In the genomic region with DNA sequence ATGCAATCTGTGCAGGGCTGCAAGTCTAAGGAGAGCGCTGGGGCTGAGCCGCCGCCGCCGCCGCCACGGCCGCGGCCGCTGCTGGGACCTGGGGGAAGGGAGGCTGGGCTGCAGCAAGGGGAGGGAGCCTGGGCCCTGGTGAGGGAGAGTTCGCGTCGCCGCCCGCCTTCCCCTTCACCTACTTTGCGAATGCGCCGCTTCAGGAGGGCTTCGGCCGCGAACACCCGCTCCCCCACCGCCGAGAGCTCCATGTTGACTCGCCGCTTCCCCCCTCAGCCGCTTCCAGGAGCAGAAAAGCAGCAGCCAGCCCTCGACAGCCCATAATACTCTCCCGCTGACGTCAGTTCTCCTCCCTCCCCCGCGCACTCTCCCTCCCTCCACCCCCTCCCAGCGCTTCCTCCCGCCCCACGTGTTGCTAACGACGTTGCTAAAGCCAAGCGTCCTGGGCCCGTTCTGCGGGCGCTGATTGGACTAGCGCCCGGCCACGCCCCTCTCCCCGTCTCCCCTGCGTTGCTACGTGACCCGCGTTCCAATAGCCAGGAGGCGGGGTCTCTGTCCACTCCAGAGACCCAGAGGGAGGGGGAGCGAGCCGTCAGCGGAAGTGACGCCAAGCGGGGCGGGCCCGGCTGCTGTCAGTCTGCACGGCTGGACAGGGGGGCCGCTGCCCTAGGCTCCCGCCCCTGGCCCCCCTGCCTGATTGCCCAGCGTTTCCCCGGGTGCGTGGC, we compare ENCODE assay signal across 1 mouse cellular context.
TF ChIP-seq lines count a peak whose summit lies in the region.

Cbx8 (minus strand) TSS at position 370 of the 725 bp plus-strand sequence.

TF ChIP-seq in CH12.LX, 34 proteins besides CTCF, POLR2A, EP300 and RAD21:
- no peak; the same call in 1 of the 2 replicates for TF ChIP-seq BHLHE40 (IDR thresholded peaks at IDR 0.05; ENCODE audit: low read depth, low read length)
- TF ChIP-seq MAZ (IDR thresholded peaks at IDR 0.05; ENCODE audit: low read depth, low read length) = peak; percentile 97
- TF ChIP-seq CHD2 (IDR thresholded peaks at IDR 0.05; ENCODE audit: low read length) = peak; percentile 61
- peak; percentile 43; the same call in 1 of the 2 replicates for TF ChIP-seq ZMIZ1 (IDR thresholded peaks at IDR 0.05; ENCODE audit: low read depth, low read length)
- TF ChIP-seq GABPA (IDR thresholded peaks at IDR 0.05; ENCODE audit: insufficient replicate concordance, low read depth, low read length) = no peak
- TF ChIP-seq ELF1 (IDR thresholded peaks at IDR 0.05; ENCODE audit: low read depth, low read length) = peak; percentile 42; the same call in 1 of the 2 replicates
- TF ChIP-seq MAX (IDR thresholded peaks at IDR 0.05; ENCODE audit: low read length) = peak; percentile 55
- no peak for TF ChIP-seq RCOR1 (conservative IDR thresholded peaks at IDR 0.05; ENCODE audit: low read depth, low read length)
- TF ChIP-seq IRF4 (IDR thresholded peaks at IDR 0.05; ENCODE audit: low read depth, low read length) = no peak; the same call in 1 of the 2 replicates
- no peak for TF ChIP-seq JUN (IDR thresholded peaks at IDR 0.05; ENCODE audit: insufficient read depth, low read depth, low read length)
- peak; percentile 38; the same call in 1 of the 2 replicates for TF ChIP-seq MEF2A (IDR thresholded peaks at IDR 0.05; ENCODE audit: borderline replicate concordance, low read depth, low read length)
- no peak for TF ChIP-seq MAFK (IDR thresholded peaks at IDR 0.05; ENCODE audit: insufficient replicate concordance, low read length)
- peak; percentile 63 for TF ChIP-seq USF1 (IDR thresholded peaks at IDR 0.05; ENCODE audit: low read depth, low read length)
- TF ChIP-seq NRF1 (IDR thresholded peaks at IDR 0.05; ENCODE audit: low read depth, low read length) = peak; percentile 51; the same call in 1 of the 2 replicates
- peak; percentile 65; the same call in 1 of the 2 replicates for TF ChIP-seq TBP (conservative IDR thresholded peaks at IDR 0.05; ENCODE audit: low read depth, low read length)
- peak; percentile 82 for TF ChIP-seq UBTF (IDR thresholded peaks at IDR 0.05; ENCODE audit: low read depth, low read length)
- TF ChIP-seq USF2 (conservative IDR thresholded peaks at IDR 0.05; ENCODE audit: low read depth, low read length) = no peak; the same call in 1 of the 2 replicates
- TF ChIP-seq SIN3A (IDR thresholded peaks at IDR 0.05; ENCODE audit: low read length) = no peak
- peak; percentile 36 for TF ChIP-seq TCF12 (IDR thresholded peaks at IDR 0.05; ENCODE audit: low read depth, low read length)
- peak; percentile 80 for TF ChIP-seq NELFE (IDR thresholded peaks at IDR 0.05; ENCODE audit: low read depth, low read length)
- TF ChIP-seq ZC3H11A (IDR thresholded peaks at IDR 0.05; ENCODE audit: low read depth, low read length) = no peak
- TF ChIP-seq E2F4 (IDR thresholded peaks at IDR 0.05; ENCODE audit: insufficient replicate concordance, low read depth, low read length) = no peak
- TF ChIP-seq MYC (IDR thresholded peaks at IDR 0.05; ENCODE audit: low read depth, low read length) = no peak
- TF ChIP-seq MXI1 (IDR thresholded peaks at IDR 0.05; ENCODE audit: low read depth, low read length) = peak; percentile 86
- no peak for TF ChIP-seq POLR2AphosphoS2 (IDR thresholded peaks at IDR 0.05; ENCODE audit: low read depth, low read length)
- TF ChIP-seq ZKSCAN1 (IDR thresholded peaks at IDR 0.05; ENCODE audit: borderline replicate concordance, low read depth, low read length) = no peak
- no peak for TF ChIP-seq ZNF384 (IDR thresholded peaks at IDR 0.05; ENCODE audit: low read depth, low read length)
- TF ChIP-seq KAT2A (IDR thresholded peaks at IDR 0.05; ENCODE audit: insufficient replicate concordance, low read length) = no peak
- no peak for TF ChIP-seq SMC3 (IDR thresholded peaks at IDR 0.05; ENCODE audit: low read depth, low read length)
- TF ChIP-seq JUND (conservative IDR thresholded peaks at IDR 0.05; ENCODE audit: low read depth, low read length) = no peak
- peak; percentile 39 for TF ChIP-seq ETS1 (conservative IDR thresholded peaks at IDR 0.05; ENCODE audit: low read depth, low read length)
- no peak for TF ChIP-seq CHD1 (IDR thresholded peaks at IDR 0.05; ENCODE audit: low read depth, low read length)
- no peak for TF ChIP-seq PAX5 (IDR thresholded peaks at IDR 0.05; ENCODE audit: low read length)
- peak; percentile 65 for TF ChIP-seq HCFC1 (IDR thresholded peaks at IDR 0.05; ENCODE audit: low read depth, low read length)
